In genomic region chr13:110404686-110405085, GRCm38 (mm10) we compare ENCODE assay signal across 9 mouse cellular contexts. TPM values are rescaled to one million over a fixed set of nuclear protein-coding genes. Genes with fewer than 3 reads are reported as not detected.
"Had no signal": no experiment of that assay in that cellular context is flagged by ENCODE, and none has a peak within 500 bp of the region (broad histone marks: within the 10 kb centered on the region; RNA-seq: fewer than 3 reads in every experiment).

No protein-coding gene starts in this region.

RNA-seq across cellular contexts. Expression of gene Plk2, which starts 9.8 kb away (rescaled TPM):
- polyA plus RNA-seq: erythroblast, embryonic 14.5 days had no signal

RNA-seq across cellular contexts. Expression of gene Gapt, which starts 47.7 kb away (rescaled TPM):
- polyA plus RNA-seq: cortical plate, adult 2 months; erythroblast, embryonic 14.5 days; forebrain, embryonic 11.5 days; forebrain, embryonic 13.5 days; forebrain, embryonic 14.5 days; forebrain, embryonic 15.5 days; forebrain, embryonic 16.5 days; forebrain, postnatal 0 days; frontal cortex, adult 2 months had no signal
